Mouse (Mus musculus): ENCODE data around the gene Dnajc11.

The Dnajc11 gene

GRCm38 (mm10) chr4:151932576-151933504 lies 651 bp upstream of the Dnajc11 start:
- no peak for DNase-seq

GRCm38 (mm10) chr4:151934215-151934572 lies 703 bp downstream of the Dnajc11 start:
- peak; percentile 20 for DNase-seq

GRCm38 (mm10) chr4:151937441-151937840 lies 4.0 kb downstream of the Dnajc11 start:
- DNase-seq, result no peak

GRCm38 (mm10) chr4:151938089-151938488 lies 4.6 kb downstream of the Dnajc11 start:
- DNase-seq, result no peak

- no peak for DNase-seq
These were observed 12.7 kb downstream of the Dnajc11 start for GRCm38 (mm10) chr4:151946211-151946610.

GRCm38 (mm10) chr4:151948497-151949471 lies 15.3 kb downstream of the Dnajc11 start:
- peak; percentile 36 for DNase-seq

- no peak for DNase-seq
These were observed 19.7 kb downstream of the Dnajc11 start for GRCm38 (mm10) chr4:151953209-151953608.

- no peak for DNase-seq
These were observed 22.3 kb downstream of the Dnajc11 start for GRCm38 (mm10) chr4:151955791-151956190.

GRCm38 (mm10) chr4:151957584-151958315 lies 24.3 kb downstream of the Dnajc11 start:
- no peak for DNase-seq

- DNase-seq, result no peak
These were observed 26.5 kb downstream of the Dnajc11 start for GRCm38 (mm10) chr4:151959849-151960512.

- DNase-seq, result no peak
These were observed 27.0 kb downstream of the Dnajc11 start for GRCm38 (mm10) chr4:151960513-151960854.

- no peak for DNase-seq
These were observed 29.3 kb downstream of the Dnajc11 start for GRCm38 (mm10) chr4:151962817-151963216.

GRCm38 (mm10) chr4:151968204-151968921 lies 34.9 kb downstream of the Dnajc11 start:
- no peak for DNase-seq

GRCm38 (mm10) chr4:151972221-151972967 lies 38.9 kb downstream of the Dnajc11 start:
- DNase-seq, result no peak

- no peak for DNase-seq
These were observed 42.0 kb downstream of the Dnajc11 start for GRCm38 (mm10) chr4:151975441-151975840.

GRCm38 (mm10) chr4:151977748-151978147 lies 44.3 kb downstream of the Dnajc11 start:
- DNase-seq, result peak; percentile 87

GRCm38 (mm10) chr4:151980699-151981098 lies 47.2 kb downstream of the Dnajc11 start:
- no peak for DNase-seq

- DNase-seq, result peak; percentile 83
These were observed 47.9 kb downstream of the Dnajc11 start for GRCm38 (mm10) chr4:151981363-151981762.

GRCm38 (mm10) chr4:151983043-151983442 lies 49.6 kb downstream of the Dnajc11 start:
- no peak for DNase-seq

GRCm38 (mm10) chr4:151983560-151983959 lies 50.1 kb downstream of the Dnajc11 start:
- no peak for DNase-seq

- DNase-seq, result peak; percentile 52
These were observed 52.4 kb downstream of the Dnajc11 start for GRCm38 (mm10) chr4:151985886-151986285.

All from cerebellum, adult 8-10 months (tissue).